Mouse (Mus musculus) erythroblast, embryonic 14.5 days (primary cell): Measurements from ENCODE around the gene Foxg1.

Experiments used
- GATA1 ChIP-seq: IDR thresholded peaks from 2 replicates; pipeline ENCODE4 v1.6.1; 2012; ENCODE audit warnings: low read length, inconsistent platforms, mixed read lengths
- TAL1 ChIP-seq: IDR thresholded peaks from 3 replicates; pipeline ENCODE4 v1.6.1; 2012; ENCODE audit warnings: low read length, inconsistent platforms, mixed read lengths

- TF ChIP-seq GATA1: no peak
- TF ChIP-seq TAL1: no peak
Observed at GRCm38 (mm10) chr12:49379446-49379845, 3.0 kb upstream of the Foxg1 start.
